Mouse (Mus musculus) liver, adult 2 months (tissue): ENCODE data around the gene BC024978. TPM values are rescaled to one million over a fixed set of nuclear protein-coding genes. Genes with fewer than 3 reads are reported as not detected.
A peak's percentile ranks its signal among the peaks of the same experiment; 100 is the strongest.

ENCODE experiments used
- DNase-seq: peaks from one replicate; pipeline ENCODE4 v3.0.0-alpha.2; 2011; ENCODE audit warnings: low read depth, low spot score; ENCODE audit errors: extremely low read depth
- H3K27ac ChIP-seq: fragments of 200-500 bp; replicated peaks from 2 replicates; pipeline ENCODE4 v1.5.1; 2012; ENCODE audit warnings: low read depth, mild to moderate bottlenecking, control low read depth, inconsistent platforms, low read length; ENCODE audit not compliant: insufficient read depth
- H3K27me3 ChIP-seq: fragments of 200-500 bp; 2 replicates; pipeline ENCODE4 v1.6.1; 2012; ENCODE audit warnings: mild to moderate bottlenecking, moderate library complexity, low read length, inconsistent platforms; ENCODE audit not compliant: control insufficient read depth, insufficient read depth
- H3K36me3 ChIP-seq: fragments of 200-500 bp; 2 replicates; pipeline ENCODE4 v1.6.1; 2012; ENCODE audit warnings: low read length, inconsistent platforms; ENCODE audit not compliant: control insufficient read depth, insufficient read depth
- H3K4me1 ChIP-seq: fragments of 200-500 bp; 2 replicates; pipeline ENCODE4 v1.6.1; 2011; ENCODE audit warnings: low read length; ENCODE audit not compliant: control insufficient read depth, insufficient read depth
- H3K4me3 ChIP-seq: fragments of 200-500 bp; 2 replicates; pipeline ENCODE4 v1.5.1; 2011; ENCODE audit warnings: low read depth, mild to moderate bottlenecking, control low read depth, low read length, moderate library complexity; ENCODE audit not compliant: insufficient read depth
- H3K79me2 ChIP-seq: fragments of 200-500 bp; 2 replicates; pipeline ENCODE4 v1.6.1; 2012; ENCODE audit warnings: inconsistent platforms, mild to moderate bottlenecking, low read length, moderate library complexity; ENCODE audit not compliant: control insufficient read depth, insufficient read depth
- H3K9ac ChIP-seq: fragments of 200-500 bp; 2 replicates; pipeline ENCODE4 v1.6.1; 2012; ENCODE audit warnings: low read depth, mild to moderate bottlenecking, control low read depth, inconsistent platforms, low read length
- CTCF ChIP-seq: fragments of 200-500 bp; IDR thresholded peaks from 2 replicates; pipeline ENCODE4 v1.5.1; 2011; ENCODE audit warnings: low read depth, low read length, control low read depth
- POLR2A ChIP-seq: fragments of 200-500 bp; IDR thresholded peaks from 2 replicates; pipeline ENCODE4 v1.6.1; 2011; ENCODE audit warnings: low read length, control low read depth; ENCODE audit not compliant: insufficient read depth; ENCODE audit errors: extremely low read depth
- WGBS: fragments of 180-500 bp; shearing (Covaris S2); methylation state at CpG from one replicate; pipeline ENCODE4 v1.1.7; 2018; 5-methylcytosine and 5-hydroxymethylcytosine counted together
- polyA plus RNA-seq: library from polyadenylated mRNA; depleted of rRNA; stranded (reverse); fragments of >200 nt; gene quantifications from 2 replicates; pipeline ENCODE4 v1.2.3, GENCODE M21; 2012
- total RNA-seq: library from RNA; depleted of rRNA; stranded (reverse); fragments of >200 nt; gene quantifications from 2 replicates; pipeline ENCODE4 v1.2.3, GENCODE M21; 2014

The BC024978 gene
- total and polyA plus RNA-seq, 2 experiments = 3.9 to 13.8 TPM

DNA sequence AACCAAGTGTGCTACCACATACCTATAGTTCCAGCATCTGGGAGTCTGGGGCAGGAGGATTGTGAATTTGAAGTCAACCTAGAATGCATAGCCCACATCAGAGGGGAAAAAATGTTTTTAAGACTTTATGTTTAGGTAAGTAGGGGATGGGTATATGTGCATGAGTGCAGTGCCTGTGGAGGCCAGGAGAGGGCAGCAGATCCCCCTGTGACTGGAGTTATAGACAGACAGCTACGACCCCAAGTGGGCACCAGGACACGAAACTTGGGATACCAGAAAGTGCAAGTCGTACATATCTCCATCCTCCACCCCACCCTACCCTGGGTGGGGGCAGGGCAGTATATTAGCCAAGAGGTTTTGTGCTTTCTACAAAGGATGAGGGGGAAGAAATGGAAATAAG, 10.6 kb upstream of the BC024978 start:
- TF ChIP-seq CTCF (peak; percentile 90), POLR2A (no peak)
- Histone ChIP-seq H3K36me3 (peaks cover 34% of the 10 kb centered on the region), H3K79me2 (peaks cover 3% of the 10 kb centered on the region; the same call in 1 of the 2 replicates), H3K4me3 (no peak overlapping the region), H3K27me3 (no peaks in the 10 kb centered on the region), H3K4me1 (peaks cover 12% of the 10 kb centered on the region), H3K9ac (no peak overlapping the region), H3K27ac (no peak overlapping the region)
- no peak for DNase-seq
- WGBS = 76% methylated on average over 3 of the region's 3 CpGs

DNA sequence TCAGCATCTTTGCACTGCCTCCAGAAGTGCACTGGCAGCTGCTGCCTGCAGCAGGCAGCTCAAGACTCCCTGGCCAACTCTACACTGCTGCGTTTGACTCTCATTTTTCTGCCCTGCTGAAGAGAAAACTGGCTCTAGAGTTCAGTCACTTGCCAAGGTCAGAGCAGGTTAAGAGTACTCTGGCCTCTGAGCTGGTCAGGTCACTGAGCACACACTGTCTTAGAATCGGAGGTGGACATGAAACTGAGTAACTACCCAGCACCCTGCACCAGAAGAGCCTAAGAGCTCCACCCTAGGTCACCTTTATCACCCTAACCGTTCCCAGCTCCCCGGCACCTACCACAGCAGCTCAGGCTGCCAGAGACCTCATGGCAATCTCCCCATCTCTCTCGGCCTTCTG, 9.6 kb upstream of the BC024978 start:
- TF ChIP-seq CTCF (no peak), POLR2A (no peak)
- Histone ChIP-seq H3K27ac (peak overlapping the region; percentile 15), H3K4me1 (peaks cover 7% of the 10 kb centered on the region), H3K27me3 (no peaks in the 10 kb centered on the region), H3K9ac (no peak overlapping the region), H3K79me2 (peaks cover 3% of the 10 kb centered on the region; the same call in 1 of the 2 replicates), H3K4me3 (no peak overlapping the region), H3K36me3 (peaks cover 41% of the 10 kb centered on the region)
- 26% methylated on average over 5 of the region's 5 CpGs for WGBS
- DNase-seq = peak; percentile 84

GRCm38 (mm10) chr7:27189271-27189931, 6.2 kb upstream of the BC024978 start:
- peak; percentile 54 for TF ChIP-seq CTCF
- no peak for TF ChIP-seq POLR2A
- WGBS = 98% methylated on average over 10 of the region's 10 CpGs

DNA sequence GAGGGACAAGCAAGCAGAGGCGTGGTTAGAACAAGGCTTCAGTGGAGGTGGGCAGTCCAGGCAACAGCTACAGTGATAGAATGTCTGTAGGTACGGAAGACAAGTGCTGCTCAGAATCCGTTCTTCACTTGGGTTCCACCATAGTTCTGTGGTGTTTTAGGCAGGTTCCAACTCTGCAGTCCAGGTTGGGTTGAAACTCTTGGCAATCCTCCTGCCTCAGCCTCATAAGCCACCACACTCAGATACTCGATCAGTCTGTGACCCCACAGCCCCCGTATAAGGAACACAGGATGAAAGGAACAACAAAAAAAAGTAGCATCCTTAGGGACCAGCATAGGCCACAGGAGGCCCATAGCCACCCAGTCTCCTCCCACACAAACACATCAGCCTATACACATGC, 3.1 kb upstream of the BC024978 start:
- Histone ChIP-seq H3K36me3 (peaks cover 50% of the 10 kb centered on the region), H3K9ac (no peak overlapping the region), H3K79me2 (peaks cover 22% of the 10 kb centered on the region; the same call in 1 of the 2 replicates), H3K4me1 (peaks cover 5% of the 10 kb centered on the region), H3K4me3 (no peak overlapping the region), H3K27ac (no peak overlapping the region), H3K27me3 (no peaks in the 10 kb centered on the region)
- WGBS = 97% methylated on average over 5 of the region's 5 CpGs
- TF ChIP-seq CTCF = no peak
- no peak for TF ChIP-seq POLR2A
- no peak for DNase-seq

More at GRCm38 (mm10) chr7:27189271-27189931, 6.2 kb upstream of the BC024978 start:
- no peak overlapping the region for H3K9ac ChIP-seq
- DNase-seq = no peak
- no peak overlapping the region for H3K4me3 ChIP-seq
- peaks cover 59% of the 10 kb centered on the region for H3K36me3 ChIP-seq
- no peaks in the 10 kb centered on the region for H3K27me3 ChIP-seq
- no peak overlapping the region for H3K27ac ChIP-seq
- H3K79me2 ChIP-seq = peaks cover 15% of the 10 kb centered on the region; the same call in 1 of the 2 replicates
- peaks cover 8% of the 10 kb centered on the region for H3K4me1 ChIP-seq

DNA sequence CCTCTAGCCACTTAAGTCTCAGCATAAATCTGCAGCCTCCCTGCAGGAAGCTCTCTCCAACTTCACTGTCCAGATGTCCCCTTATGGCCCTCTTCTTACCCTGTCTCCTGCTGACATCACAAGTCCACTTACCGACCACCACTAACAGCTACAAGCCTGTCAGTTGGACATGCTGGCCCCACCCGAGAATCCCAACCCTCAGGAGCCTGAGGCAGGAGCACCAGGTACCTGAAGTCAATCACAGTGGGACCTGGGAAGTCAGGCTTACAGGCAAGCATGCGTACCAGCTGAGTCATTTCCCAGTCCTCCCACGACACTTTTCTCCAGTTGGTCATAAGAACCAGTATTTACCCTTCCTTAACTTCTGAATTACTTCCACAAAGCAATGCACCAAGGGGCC, 1.9 kb upstream of the BC024978 start:
- peaks cover 5% of the 10 kb centered on the region for H3K4me1 ChIP-seq
- H3K27me3 ChIP-seq = no peaks in the 10 kb centered on the region
- no peak for DNase-seq
- H3K27ac ChIP-seq = no peak overlapping the region
- no peak overlapping the region for H3K9ac ChIP-seq
- TF ChIP-seq POLR2A = no peak
- TF ChIP-seq CTCF = no peak
- 79% methylated on average over 4 of the region's 4 CpGs for WGBS
- peaks cover 22% of the 10 kb centered on the region; the same call in 1 of the 2 replicates for H3K79me2 ChIP-seq
- peaks cover 37% of the 10 kb centered on the region for H3K36me3 ChIP-seq
- H3K4me3 ChIP-seq = no peak overlapping the region

GRCm38 (mm10) chr7:27197136-27197535, 1.6 kb downstream of the BC024978 start:
- H3K36me3 ChIP-seq = peaks cover 13% of the 10 kb centered on the region; the same call in 1 of the 2 replicates
- 74% methylated on average over 3 of the region's 3 CpGs for WGBS

More at GRCm38 (mm10) chr7:27197136-27197535, 1.6 kb downstream of the BC024978 start:
- TF ChIP-seq CTCF (no peak), POLR2A (no peak)
- H3K27me3 ChIP-seq = no peaks in the 10 kb centered on the region
- H3K4me1 ChIP-seq = peaks cover 5% of the 10 kb centered on the region
- DNase-seq = no peak
- peaks cover 18% of the 10 kb centered on the region; the same call in 1 of the 2 replicates for H3K79me2 ChIP-seq
- no peak overlapping the region; the same call in 1 of the 2 replicates for H3K27ac ChIP-seq
- H3K4me3 ChIP-seq = no peak overlapping the region
- no peak overlapping the region for H3K9ac ChIP-seq
